Mouse (Mus musculus) C2C12 (cell line): ENCODE results near the gene Aox3.

Experiments used
- CEBPB ChIP-seq: IDR thresholded peaks from one replicate; pipeline ENCODE4 v1.6.1; 2011; ENCODE audit warnings: low read depth, mild to moderate bottlenecking, control low read depth, moderate library complexity
- CTCF ChIP-seq: IDR thresholded peaks from one replicate; pipeline ENCODE4 v1.5.1; 2011; ENCODE audit not compliant: control insufficient read depth, insufficient read depth, insufficient read length
- FOSL1 ChIP-seq: IDR thresholded peaks from one replicate; pipeline ENCODE4 v1.8.0; 2011; ENCODE audit warnings: mild to moderate bottlenecking, low read length; ENCODE audit not compliant: poor library complexity, insufficient read depth, severe bottlenecking
- MAX ChIP-seq: IDR thresholded peaks from one replicate; pipeline ENCODE4 v1.6.1; 2011; ENCODE audit warnings: mild to moderate bottlenecking, control low read depth
- MYOD1 ChIP-seq: IDR thresholded peaks from one replicate; pipeline ENCODE4 v1.6.1; 2011; ENCODE audit warnings: low read depth; ENCODE audit not compliant: control insufficient read depth, insufficient read length
- USF1 ChIP-seq: IDR thresholded peaks from one replicate; pipeline ENCODE4 v1.6.1; 2011; ENCODE audit warnings: low read depth, mild to moderate bottlenecking, control low read depth, moderate library complexity

- TF ChIP-seq CTCF = no peak
- no peak for TF ChIP-seq MAX
- TF ChIP-seq MYOD1 = no peak
- no peak for TF ChIP-seq CEBPB
- no peak for TF ChIP-seq USF1
- no peak for TF ChIP-seq FOSL1
These were observed 33.2 kb upstream of the Aox3 start for GRCm38 (mm10) chr1:58079689-58080088.
